Mouse (Mus musculus): ENCODE measurements at regions not wholly inside any gene's neighbourhood (a gene's known extent, or its start where the extent isn't known, plus 50 kb on each side); places are given as distances from the start of the nearest gene placed in this dataset.
A peak's percentile ranks its signal among the peaks of the same experiment; 100 is the strongest.
"Not testable (repeated sequence)": the region's sequence is repeated elsewhere in the genome, so short reads cannot be mapped to it uniquely, and the experiment has no call there.

GRCm38 (mm10) chr7:39596403-39596802 is 78.8 kb downstream of the Zfp619 start:
- no peak; the same call in 1 of the 2 replicates for ATAC-seq (replicated peaks; ENCODE audit: poor library complexity)

DNA sequence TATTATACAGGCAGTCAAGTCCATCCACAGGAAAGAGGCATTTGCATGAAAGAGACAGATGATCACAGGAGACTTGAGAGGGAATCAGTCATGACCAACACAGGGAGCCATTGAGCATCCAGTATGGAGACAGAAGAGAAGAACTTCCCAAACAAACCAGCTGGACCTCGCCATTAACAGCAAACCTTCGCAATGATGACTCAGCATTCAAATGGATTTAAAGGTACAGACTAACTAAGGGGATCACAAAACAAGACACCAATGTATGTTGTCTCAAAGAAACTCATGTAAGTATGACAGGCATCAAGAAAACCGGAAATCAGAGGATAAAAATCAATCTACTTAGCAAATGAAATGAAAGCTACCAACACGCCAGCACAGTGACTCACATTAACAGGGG is 96.2 kb downstream of the Zfp619 start:
- ATAC-seq (replicated peaks; ENCODE audit: poor library complexity), result no peak

DNA sequence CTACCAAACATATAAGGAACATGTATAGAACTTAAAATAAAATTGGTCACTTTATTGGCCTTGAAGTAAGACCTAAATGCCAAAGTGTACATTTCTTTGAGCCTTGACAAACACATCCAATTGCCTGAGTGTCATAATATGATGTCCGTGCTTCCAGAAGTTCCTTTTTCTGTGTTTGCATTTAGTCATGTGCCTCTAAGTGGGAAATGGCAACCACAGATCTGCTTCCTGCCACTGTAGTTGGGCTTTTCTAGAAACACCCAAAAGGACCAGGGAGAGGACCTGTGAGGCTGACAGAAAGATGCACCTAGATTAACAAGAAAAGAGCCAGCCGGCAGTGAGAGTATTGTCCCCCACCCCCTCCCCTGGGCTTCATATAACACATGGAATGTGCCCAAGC is 97.5 kb downstream of the Zfp619 start:
- ATAC-seq (replicated peaks; ENCODE audit: poor library complexity), result peak; percentile 71

DNA sequence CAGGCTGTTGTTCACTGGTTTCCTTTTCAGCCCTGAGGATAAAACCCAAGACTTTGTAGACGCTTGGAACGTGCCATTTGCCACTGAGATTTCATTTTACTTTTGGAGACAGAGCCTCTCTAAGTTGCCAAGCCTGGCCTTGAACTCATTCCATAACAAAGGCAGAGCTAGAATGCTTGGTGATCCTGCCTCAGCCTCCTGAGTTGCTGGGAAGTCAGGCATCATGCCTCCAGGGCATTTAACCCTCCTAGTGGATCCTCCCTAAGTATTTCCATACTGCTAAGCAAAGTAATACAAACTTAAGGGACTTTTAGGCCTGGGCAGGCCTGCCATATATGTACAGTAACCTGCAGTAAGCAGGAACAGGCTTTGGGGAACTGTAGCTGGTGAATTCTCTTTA is 104.2 kb downstream of the Zfp619 start:
- no peak for ATAC-seq (replicated peaks; ENCODE audit: poor library complexity)

- no peak for ATAC-seq (replicated peaks; ENCODE audit: poor library complexity)
Observed at GRCm38 (mm10) chr7:39632836-39633235, 115.3 kb downstream of the Zfp619 start.

DNA sequence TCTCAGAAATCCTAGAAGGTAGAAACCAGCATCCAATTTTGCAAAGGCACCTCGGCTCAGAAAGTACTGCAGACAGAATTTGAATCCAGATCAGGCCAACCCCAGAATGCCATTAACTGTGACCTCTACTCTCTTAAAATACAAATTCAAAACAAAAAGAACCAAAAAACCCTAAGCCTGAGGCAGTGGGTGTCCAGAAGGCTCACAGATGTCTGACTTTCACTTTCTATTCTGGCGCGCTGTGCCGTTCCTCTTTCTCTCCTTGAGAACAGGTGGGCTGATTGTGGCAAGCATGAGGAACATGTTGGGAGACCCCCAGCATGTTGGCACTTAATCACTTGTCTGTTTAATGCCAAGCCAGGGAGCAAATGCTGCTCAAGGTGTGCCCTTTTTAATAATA is 124.8 kb downstream of the Zfp619 start:
- peak; percentile 90 for ATAC-seq (replicated peaks; ENCODE audit: poor library complexity)

- peak; percentile 77 for ATAC-seq (replicated peaks; ENCODE audit: poor library complexity)
Observed at GRCm38 (mm10) chr7:39643323-39643722, 125.8 kb downstream of the Zfp619 start.

DNA sequence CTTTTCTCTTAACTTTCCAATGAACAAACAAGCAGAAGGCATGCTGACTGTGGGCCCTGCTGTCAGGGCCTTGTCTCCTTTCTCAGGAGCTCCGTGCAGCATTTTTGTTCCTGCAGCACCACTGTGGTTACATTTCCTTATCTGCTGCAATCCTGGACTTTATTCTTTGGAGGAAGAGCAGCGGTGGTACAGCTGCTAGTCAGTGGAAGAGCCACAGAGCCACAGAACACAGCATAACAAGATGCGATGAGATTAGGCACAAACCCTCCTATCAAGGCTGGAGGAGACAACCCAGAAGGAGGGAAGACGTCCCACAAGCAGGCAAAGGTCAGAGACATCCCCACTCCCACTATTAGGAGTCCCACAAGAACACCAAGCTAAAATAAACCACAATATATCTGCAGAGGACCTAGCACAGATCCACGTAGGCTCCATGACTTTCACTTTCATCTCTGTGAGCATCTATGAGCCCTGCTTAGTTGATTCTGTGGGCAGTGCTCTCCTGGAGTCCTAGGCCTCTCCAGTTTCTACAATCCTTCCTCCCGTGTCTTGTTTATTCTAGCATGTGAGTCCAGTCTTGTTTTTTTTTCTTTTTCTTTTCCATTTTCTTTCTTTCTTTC is 133.0 kb downstream of the Zfp619 start:
- ATAC-seq (replicated peaks; ENCODE audit: poor library complexity), result 0 out of 2 replicates have a peak, but pooled peaks have one; percentile 34

DNA sequence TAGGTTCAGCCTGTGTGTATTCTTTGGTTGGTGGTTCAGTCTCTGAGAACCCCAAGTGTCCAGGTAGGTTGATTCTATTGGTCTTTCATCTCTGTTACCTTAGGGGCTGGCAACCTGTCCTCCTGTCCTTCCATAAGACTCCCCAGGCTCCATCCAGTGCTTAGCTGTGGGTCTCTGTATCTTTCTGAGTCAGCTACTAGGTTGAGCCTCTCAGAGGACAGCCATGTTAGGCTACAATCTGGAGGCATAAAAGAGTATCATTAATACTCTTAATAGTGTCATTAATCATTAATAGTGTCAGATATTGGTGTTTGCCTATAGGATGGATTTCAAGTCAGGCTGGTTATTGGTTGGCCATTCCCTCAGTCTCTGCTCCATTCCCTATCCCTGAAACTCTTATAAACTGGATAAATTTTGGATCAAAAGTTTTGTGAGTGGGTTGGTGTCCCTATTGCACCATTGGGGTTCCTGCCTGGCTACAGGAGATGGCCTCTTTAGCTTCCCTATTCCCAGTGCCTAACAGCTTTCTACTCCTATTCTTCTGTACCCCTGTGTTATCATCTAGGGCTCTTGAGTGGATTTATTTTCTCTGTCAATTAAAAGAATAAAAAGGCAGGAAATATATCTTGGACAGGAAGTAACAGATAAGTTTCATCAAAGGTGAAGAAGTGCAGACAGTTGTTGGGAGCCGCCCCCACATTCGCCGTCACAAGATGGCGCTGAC is 137.2 kb downstream of the Zfp619 start:
- peak; percentile 35; the same call in 1 of the 2 replicates for ATAC-seq (replicated peaks; ENCODE audit: poor library complexity)

DNA sequence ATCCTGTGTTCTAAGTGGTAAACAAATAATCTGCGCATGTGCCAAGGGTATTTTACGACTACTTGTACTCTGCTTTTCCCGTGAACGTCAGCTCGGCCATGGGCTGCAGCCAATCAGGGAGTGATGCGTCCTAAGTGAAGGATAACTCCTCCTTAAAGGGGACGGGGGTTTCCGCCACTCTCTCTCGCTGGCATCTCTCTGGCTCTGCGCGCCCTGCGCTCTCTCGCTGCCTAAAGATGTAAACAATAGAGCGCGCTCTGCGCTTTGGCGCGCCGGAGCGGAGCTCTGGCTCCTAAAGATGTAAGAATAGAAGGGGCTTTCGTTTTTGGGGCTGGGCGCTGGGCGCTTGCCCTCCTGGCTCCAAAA is 137.7 kb downstream of the Zfp619 start:
- not testable (repeated sequence) for ATAC-seq (replicated peaks; ENCODE audit: poor library complexity)

DNA sequence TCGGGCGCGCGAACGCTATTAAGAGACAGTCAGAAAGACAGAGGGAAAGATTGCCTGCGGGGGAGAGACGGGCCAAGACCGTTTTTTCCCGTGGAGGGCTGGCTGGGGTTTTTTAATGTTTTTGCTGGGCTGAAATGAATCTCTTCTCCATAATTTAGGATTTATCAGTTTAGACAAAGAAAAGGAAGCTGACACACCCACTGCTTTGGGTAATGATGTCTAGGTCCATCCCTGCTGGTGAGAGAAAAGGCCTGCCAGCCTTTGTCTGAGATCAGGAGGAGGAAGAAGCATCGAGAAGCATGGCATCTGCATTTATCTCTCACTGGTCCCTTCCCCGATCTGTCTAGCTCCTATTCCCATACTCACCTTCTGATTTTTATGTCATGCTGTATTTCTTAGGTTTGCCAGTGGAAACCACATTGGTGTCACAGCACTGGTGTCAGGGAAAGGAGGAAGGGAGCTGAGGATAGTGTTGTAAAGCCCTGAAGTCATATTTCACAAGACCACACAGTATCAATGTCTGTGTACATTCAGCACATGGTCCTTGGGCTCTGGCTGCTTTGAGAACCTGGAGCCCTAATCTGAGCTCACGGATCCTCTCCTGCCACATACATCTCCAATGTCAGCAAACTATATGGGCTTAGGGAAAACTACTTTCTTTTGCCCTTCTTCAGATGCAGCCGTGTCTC is 138.3 kb downstream of the Zfp619 start:
- peak; percentile 62 for ATAC-seq (replicated peaks; ENCODE audit: poor library complexity)

- peak; percentile 44 for ATAC-seq (replicated peaks; ENCODE audit: poor library complexity)
Observed at GRCm38 (mm10) chr7:39659597-39659996, 142.0 kb downstream of the Zfp619 start.

DNA sequence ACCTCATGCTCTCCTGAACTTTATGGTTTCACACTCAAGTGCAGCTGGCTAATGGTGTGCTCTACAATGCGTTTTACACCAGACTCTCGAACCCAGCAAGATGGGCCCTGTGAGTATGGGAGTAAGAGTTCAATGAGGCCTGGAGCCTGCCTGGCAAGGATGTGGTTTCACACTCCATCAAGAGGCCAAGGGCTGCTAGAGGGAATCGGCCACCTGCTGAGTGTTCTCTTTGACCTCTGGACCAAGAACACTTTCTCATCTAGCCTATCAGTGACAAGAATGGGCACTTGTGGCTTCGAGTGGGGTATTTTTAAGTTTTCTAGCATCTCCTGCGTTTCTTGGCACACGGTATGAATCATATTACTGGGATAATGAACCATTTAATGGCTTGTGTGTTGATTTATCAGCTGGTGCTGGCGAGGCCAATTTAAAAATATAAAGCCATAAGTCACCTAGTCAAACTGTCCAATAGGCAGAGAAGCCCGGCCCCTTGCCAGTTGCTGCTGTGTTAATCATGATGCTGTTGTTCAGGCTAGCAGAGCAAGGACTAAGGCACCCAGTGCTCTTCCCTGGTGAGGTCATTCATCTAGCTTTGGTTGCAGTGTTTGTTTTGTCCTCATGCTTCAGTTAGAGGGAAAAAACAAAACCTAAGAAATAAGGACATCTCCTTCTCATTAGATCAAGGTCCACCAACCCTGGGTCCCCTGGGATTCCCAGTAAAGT is 157.7 kb downstream of the Zfp619 start:
- ATAC-seq (replicated peaks; ENCODE audit: poor library complexity), result no peak

DNA sequence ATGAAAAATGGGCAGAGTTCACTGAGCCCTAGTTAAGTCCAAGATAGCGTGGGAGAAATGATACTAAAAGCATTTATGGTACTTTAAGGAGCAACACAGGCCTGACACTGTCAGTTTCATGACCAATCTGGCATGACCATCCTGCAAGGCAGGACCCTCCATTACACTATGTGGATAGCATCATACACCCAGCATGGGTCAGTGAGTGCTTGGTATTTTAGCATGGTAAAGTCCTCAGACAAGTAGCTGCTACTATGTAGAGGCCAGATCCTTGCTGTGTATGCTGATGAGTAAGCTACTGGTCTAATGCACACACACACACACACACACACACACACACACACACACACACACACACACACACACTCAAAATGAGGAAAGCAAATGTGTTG is 158.3 kb downstream of the Zfp619 start:
- no peak for ATAC-seq (replicated peaks; ENCODE audit: poor library complexity)

- no peak for ATAC-seq (replicated peaks; ENCODE audit: poor library complexity)
Observed at GRCm38 (mm10) chr7:39680411-39680810, 162.8 kb downstream of the Zfp619 start.

- no peak for ATAC-seq (replicated peaks; ENCODE audit: poor library complexity)
Observed at GRCm38 (mm10) chr7:39696589-39696988, 179.0 kb downstream of the Zfp619 start.

- ATAC-seq (replicated peaks; ENCODE audit: poor library complexity), result no peak
Observed at GRCm38 (mm10) chr7:39701506-39701905, 183.9 kb downstream of the Zfp619 start.

DNA sequence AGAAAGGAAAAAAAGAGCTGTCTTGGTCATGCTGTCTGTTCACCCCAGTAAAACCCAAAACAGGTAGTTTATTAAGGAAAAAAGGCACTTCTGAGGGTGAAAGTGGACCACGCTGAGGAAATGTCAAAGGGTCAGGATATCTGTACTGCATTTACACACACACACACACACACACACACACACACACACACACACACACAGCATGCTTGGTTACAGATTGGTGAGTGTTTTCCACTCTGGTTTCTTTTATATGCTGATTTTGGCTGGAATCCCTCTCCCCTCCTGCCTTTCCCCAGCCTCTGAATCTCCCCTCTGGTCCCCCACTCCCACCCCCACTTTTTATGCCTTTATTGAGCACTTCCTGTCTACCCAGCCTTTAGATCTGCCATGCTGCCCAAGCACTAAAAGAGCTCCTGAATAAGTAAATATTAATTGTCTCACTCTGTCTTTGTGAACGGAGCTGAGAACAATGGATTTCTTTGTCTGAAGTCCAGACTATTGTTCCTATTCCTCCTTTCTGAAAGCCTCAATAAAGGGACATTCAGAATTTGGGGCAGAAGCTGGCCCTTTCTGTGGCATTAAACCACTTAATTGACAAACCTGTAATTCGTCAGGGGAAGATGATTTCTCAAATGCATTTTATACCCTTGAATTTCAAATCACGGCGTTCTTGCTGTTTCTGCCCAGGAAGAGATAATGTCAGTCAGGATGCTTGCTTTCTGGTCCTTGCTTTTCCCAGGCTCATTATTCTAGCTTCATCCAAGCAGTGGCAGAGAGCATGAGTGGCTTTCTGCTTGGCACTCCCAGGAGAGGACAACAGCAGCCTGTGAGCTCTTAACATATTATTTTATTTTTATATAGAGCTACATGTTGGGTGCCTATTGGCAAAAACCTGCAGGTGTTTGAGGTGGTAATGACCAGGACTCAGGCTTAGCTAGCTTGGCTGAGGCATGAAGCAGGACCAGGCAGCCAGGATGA is 187.8 kb downstream of the Zfp619 start:
- no peak for ATAC-seq (replicated peaks; ENCODE audit: poor library complexity)

- no peak for ATAC-seq (replicated peaks; ENCODE audit: poor library complexity)
Observed at GRCm38 (mm10) chr7:39706606-39707005, 189.0 kb downstream of the Zfp619 start.

All from megakaryocyte progenitor cell, adult 5-6 weeks (primary cell).